ENCODE assay signal across 24 mouse cellular contexts in the genomic region with DNA sequence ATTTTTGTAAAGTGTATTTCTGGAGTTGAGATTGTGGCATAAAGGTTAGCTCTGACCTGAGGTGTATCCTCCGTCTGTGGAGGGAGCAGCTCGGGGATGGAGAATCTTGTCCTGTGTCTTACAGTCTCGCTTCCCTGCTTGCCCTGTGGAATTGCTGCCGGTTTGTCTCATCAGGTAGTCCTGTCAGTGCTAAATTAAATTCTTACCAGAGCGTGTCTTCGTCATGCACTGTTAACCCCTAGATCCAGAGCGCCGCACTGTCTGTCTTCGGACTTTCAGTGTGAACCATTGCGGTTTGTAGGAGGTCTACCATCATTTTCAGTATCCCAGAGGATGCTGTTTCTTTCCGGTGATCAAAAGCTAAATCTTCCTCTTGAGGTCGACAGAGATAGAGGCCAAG. TPM values are rescaled to one million over a fixed set of nuclear protein-coding genes. Genes with fewer than 3 reads are reported as not detected.
DNase-seq lines count a peak whose midpoint lies in the region; ATAC-seq lines count a peak whose summit lies in the region.
"Had no signal": no experiment of that assay in that cellular context is flagged by ENCODE, and none has a peak within 500 bp of the region (broad histone marks: within the 10 kb centered on the region; RNA-seq: fewer than 3 reads in every experiment).

No protein-coding gene starts in this region.

- H3K9me3 ChIP-seq in midbrain, embryonic 14.5 days (ENCODE audit: control insufficient read depth, low read length): no peaks in the 10 kb centered on the region
- H3K9me3 ChIP-seq in midbrain, embryonic 16.5 days (replicated peaks; ENCODE audit: control insufficient read depth, low read length, poor library complexity, severe bottlenecking): no peaks in the 10 kb centered on the region
- H3K9me3 ChIP-seq: embryonic facial prominence, embryonic 12.5 days; heart, embryonic 13.5 days; limb, embryonic 13.5 days; lung, embryonic 15.5 days; neural tube, embryonic 13.5 days had no signal

- H3K4me3 ChIP-seq in midbrain, embryonic 14.5 days (replicated peaks; ENCODE audit: low read depth, low read length): no peak overlapping the region
- H3K4me3 ChIP-seq in midbrain, embryonic 16.5 days (ENCODE audit: low read depth, low read length): no peak overlapping the region
- H3K4me3 ChIP-seq: embryonic facial prominence, embryonic 12.5 days; heart, embryonic 13.5 days; left cerebral cortex, adult 2 months; limb, embryonic 13.5 days; lung, embryonic 15.5 days; neural tube, embryonic 13.5 days had no signal

- no peak overlapping the region for H3K9ac ChIP-seq in midbrain, embryonic 14.5 days (replicated peaks; ENCODE audit: low read length)
- H3K9ac ChIP-seq in midbrain, embryonic 16.5 days (ENCODE audit: low read depth, low read length): no peak overlapping the region
- H3K9ac ChIP-seq: embryonic facial prominence, embryonic 12.5 days; heart, embryonic 13.5 days; limb, embryonic 13.5 days; lung, embryonic 15.5 days; neural tube, embryonic 13.5 days had no signal

- 37% methylated on average over 12 of the region's 12 CpGs for WGBS in midbrain, embryonic 14.5 days
- WGBS in midbrain, embryonic 16.5 days: 64% methylated on average over 12 of the region's 12 CpGs

- peak; percentile 34 for DNase-seq in midbrain, embryonic 14.5 days
- peak; percentile 64 for DNase-seq in kidney, adult 9 months
- DNase-seq in kidney, postnatal 14 days: peak; percentile 22
- no peak for DNase-seq in testis, postnatal 14 days (ENCODE audit: low spot score)
- DNase-seq in ovary, adult 18-20 months (ENCODE audit: low spot score): no peak
- DNase-seq: adrenal gland, adult 2 months; B cell, adult 2 months; cerebellum, postnatal 14 days; gastrocnemius, postnatal 25 days; heart, adult 18-20 months; heart, postnatal 10 days; retina, postnatal 1 day; right cerebral cortex, postnatal 14 days had no signal

- 0 out of 2 replicates have a peak, but pooled peaks cover 6% of the 10 kb centered on the region for H3K36me3 ChIP-seq in midbrain, embryonic 14.5 days (ENCODE audit: control insufficient read depth, insufficient read depth, low read length)
- no peaks in the 10 kb centered on the region for H3K36me3 ChIP-seq in midbrain, embryonic 16.5 days (ENCODE audit: control insufficient read depth, insufficient read depth, low read length)
- H3K36me3 ChIP-seq: heart, embryonic 13.5 days; limb, embryonic 13.5 days; lung, embryonic 15.5 days had no signal

- H3K4me1 ChIP-seq in midbrain, embryonic 14.5 days (ENCODE audit: control insufficient read depth, insufficient read depth, low read length): peaks cover 43% of the 10 kb centered on the region
- peaks cover 48% of the 10 kb centered on the region for H3K4me1 ChIP-seq in midbrain, embryonic 16.5 days (ENCODE audit: control insufficient read depth, insufficient read depth, low read length)
- H3K4me1 ChIP-seq: heart, embryonic 13.5 days had no signal

- no peak for ATAC-seq in midbrain, embryonic 14.5 days (ENCODE audit: low FRiP score, low TSS enrichment)
- no peak for ATAC-seq in midbrain, embryonic 16.5 days
- ATAC-seq: activated CD4-positive, CD25-positive, alpha-beta regulatory T cell, adult 4 months; intestine, embryonic 16.5 days had no signal

- no peak overlapping the region for H3K4me2 ChIP-seq in midbrain, embryonic 14.5 days (ENCODE audit: low read length)
- no peak overlapping the region for H3K4me2 ChIP-seq in midbrain, embryonic 16.5 days (ENCODE audit: low read length)
- H3K4me2 ChIP-seq: embryonic facial prominence, embryonic 12.5 days; heart, embryonic 13.5 days; limb, embryonic 13.5 days; liver, embryonic 11.5 days; lung, embryonic 15.5 days; midbrain, embryonic 11.5 days; neural tube, embryonic 13.5 days had no signal

- no peak overlapping the region for H3K27ac ChIP-seq in midbrain, embryonic 14.5 days (replicated peaks; ENCODE audit: low read depth, low read length)
- no peak overlapping the region for H3K27ac ChIP-seq in midbrain, embryonic 16.5 days (ENCODE audit: low read length)
- H3K27ac ChIP-seq: embryonic facial prominence, embryonic 12.5 days; heart, embryonic 13.5 days; left cerebral cortex, adult 2 months; limb, embryonic 13.5 days; lung, embryonic 15.5 days; neural tube, embryonic 13.5 days had no signal

- no peaks in the 10 kb centered on the region for H3K27me3 ChIP-seq in midbrain, embryonic 14.5 days (ENCODE audit: control insufficient read depth, insufficient read depth, low read length)
- no peaks in the 10 kb centered on the region for H3K27me3 ChIP-seq in midbrain, embryonic 16.5 days (ENCODE audit: control insufficient read depth, insufficient read depth, low read depth, low read length)
- H3K27me3 ChIP-seq: embryonic facial prominence, embryonic 12.5 days; heart, embryonic 13.5 days; limb, embryonic 13.5 days; lung, embryonic 15.5 days; neural tube, embryonic 13.5 days had no signal

RNA-seq across cellular contexts. Expression of a gene that starts 10.1 kb away (rescaled TPM):
- polyA plus RNA-seq in midbrain, embryonic 14.5 days (2014; fragmentation: Nextera tagmentation; extraction: Ambion mirVana): 221 and 251 TPM in 2 replicates
- 194 and 211 TPM in 2 replicates for polyA plus RNA-seq in midbrain, embryonic 16.5 days (2015; fragmentation: Nextera tagmentation; extraction: Ambion mirVana)

Comparison
In these comparisons a context has a peak if more than half of its experiments do, and no peak if none do; other contexts are left out.
1. DNase-seq: peak in midbrain, embryonic 14.5 days (single experiment), kidney, adult 9 months (single experiment) and kidney, postnatal 14 days (single experiment); none in testis, postnatal 14 days (single experiment) and ovary, adult 18-20 months (single experiment).